Mouse (Mus musculus) myocyte (in vitro differentiated cells): ENCODE measurements at regions not wholly inside any gene's neighbourhood (a gene's known extent, or its start where the extent isn't known, plus 50 kb on each side); places are given as distances from the start of the nearest gene placed in this dataset.

ENCODE experiments used
- H3K27me3 ChIP-seq: one replicate; pipeline ENCODE4 v1.6.1; 2011; ENCODE audit not compliant: control insufficient read depth, insufficient read depth, insufficient read length
- H3K36me3 ChIP-seq: one replicate; pipeline ENCODE4 v1.6.1; 2011; ENCODE audit not compliant: control insufficient read depth, insufficient read depth
- H3K4me2 ChIP-seq: one replicate; pipeline ENCODE4 v1.6.1; 2011; ENCODE audit warnings: low read depth, control low read depth
- H3K4me3 ChIP-seq: one replicate; pipeline ENCODE4 v1.5.1; 2011; ENCODE audit warnings: mild to moderate bottlenecking, control low read depth, moderate library complexity
- H3K79me2 ChIP-seq: one replicate; pipeline ENCODE4 v1.6.1; 2011; ENCODE audit not compliant: control insufficient read depth, insufficient read depth
- H3ac ChIP-seq: one replicate; pipeline ENCODE4 v1.6.1; 2011; ENCODE audit not compliant: control insufficient read depth, insufficient read length
- CEBPB ChIP-seq: IDR thresholded peaks from 2 replicates; pipeline ENCODE4 v1.6.1; 2011; ENCODE audit warnings: mild to moderate bottlenecking, moderate library complexity; ENCODE audit not compliant: poor library complexity, insufficient read depth, severe bottlenecking
- E2F4 ChIP-seq: IDR thresholded peaks from one replicate; pipeline ENCODE4 v1.6.1; 2011; ENCODE audit warnings: mild to moderate bottlenecking, control low read depth, moderate library complexity; ENCODE audit not compliant: insufficient read depth
- MAX ChIP-seq: IDR thresholded peaks from one replicate; pipeline ENCODE4 v1.6.1; 2011; ENCODE audit warnings: low read depth, mild to moderate bottlenecking, control low read depth
- MYOD1 ChIP-seq, 3 experiments: IDR thresholded peaks; one replicate each; pipeline ENCODE4 v1.6.1; 2011; ENCODE audit warnings: control low read depth in 2 of 3, low read depth in 2 of 3, mild to moderate bottlenecking in 2 of 3, moderate library complexity in 1 of 3; ENCODE audit not compliant: insufficient read length in 2 of 3, control insufficient read depth in 1 of 3
- MYOG ChIP-seq, 3 experiments: IDR thresholded peaks; one replicate each; pipeline ENCODE4 v1.6.1; 2011; ENCODE audit warnings: control low read depth in 2 of 3, low read depth in 2 of 3, mild to moderate bottlenecking in 2 of 3; ENCODE audit not compliant: insufficient read length in 2 of 3, control insufficient read depth in 1 of 3, insufficient read depth in 1 of 3
- POLR2A ChIP-seq: IDR thresholded peaks from one replicate; pipeline ENCODE4 v1.6.1; 2011; ENCODE audit warnings: low read depth, mild to moderate bottlenecking, control low read depth, moderate library complexity; ENCODE audit not compliant: insufficient read length
- POLR2AphosphoS2 ChIP-seq: IDR thresholded peaks from one replicate; pipeline ENCODE4 v1.6.1; 2011; ENCODE audit warnings: low read depth, control low read depth; ENCODE audit not compliant: insufficient read length
- REST ChIP-seq: IDR thresholded peaks from one replicate; pipeline ENCODE4 v1.6.1; 2011; ENCODE audit warnings: mild to moderate bottlenecking, control low read depth, moderate library complexity; ENCODE audit not compliant: insufficient read depth, insufficient read length
- SRF ChIP-seq: IDR thresholded peaks from one replicate; pipeline ENCODE4 v1.6.1; 2011; ENCODE audit warnings: low read depth; ENCODE audit not compliant: control insufficient read depth, insufficient read length
- TCF12 ChIP-seq: IDR thresholded peaks from one replicate; pipeline ENCODE4 v1.6.1; 2011; ENCODE audit warnings: mild to moderate bottlenecking, control low read depth; ENCODE audit not compliant: poor library complexity, insufficient read depth, severe bottlenecking
- TCF3 ChIP-seq: IDR thresholded peaks from one replicate; pipeline ENCODE4 v1.6.1; 2011; ENCODE audit warnings: low read depth, control low read depth; ENCODE audit not compliant: insufficient read length
- USF1 ChIP-seq: IDR thresholded peaks from one replicate; pipeline ENCODE4 v1.6.1; 2011; ENCODE audit warnings: low read depth, mild to moderate bottlenecking, control low read depth, moderate library complexity

GRCm38 (mm10) chr13:44158364-44158763 is 373.8 kb downstream of the Cd83 start:
- H3K4me2 ChIP-seq, result no peak overlapping the region
- no peak overlapping the region for H3ac ChIP-seq
- H3K36me3 ChIP-seq, result no peaks in the 10 kb centered on the region
- H3K27me3 ChIP-seq, result no peaks in the 10 kb centered on the region
- no peak overlapping the region for H3K4me3 ChIP-seq
- no peaks in the 10 kb centered on the region for H3K79me2 ChIP-seq
- no peak for TF ChIP-seq POLR2A
- no peak for TF ChIP-seq MAX
- no peak for TF ChIP-seq USF1
- no peak for TF ChIP-seq REST
- TF ChIP-seq SRF, result no peak
- TF ChIP-seq TCF12, result no peak
- TF ChIP-seq E2F4, result no peak
- TF ChIP-seq MYOD1 (IDR thresholded peaks at IDR 0.05; ENCODE audit: control insufficient read depth in 1 of 3, insufficient read length in 2 of 3, low read depth in 2 of 3), result no peak
- no peak for TF ChIP-seq POLR2AphosphoS2
- no peak for TF ChIP-seq CEBPB
- TF ChIP-seq TCF3, result no peak
- no peak for TF ChIP-seq MYOG (IDR thresholded peaks at IDR 0.05; ENCODE audit: control insufficient read depth in 1 of 3, insufficient read depth in 1 of 3, insufficient read length in 2 of 3, low read depth in 2 of 3)

GRCm38 (mm10) chr13:44159346-44159745 is 374.8 kb downstream of the Cd83 start:
- no peak overlapping the region for H3ac ChIP-seq
- no peak for TF ChIP-seq REST
- TF ChIP-seq SRF, result no peak
- no peak for TF ChIP-seq USF1
- no peak for TF ChIP-seq TCF3
- TF ChIP-seq TCF12, result no peak
- no peak for TF ChIP-seq MAX
- no peak overlapping the region for H3K4me2 ChIP-seq
- no peaks in the 10 kb centered on the region for H3K36me3 ChIP-seq
- no peak overlapping the region for H3K4me3 ChIP-seq
- H3K27me3 ChIP-seq, result no peaks in the 10 kb centered on the region
- H3K79me2 ChIP-seq, result no peaks in the 10 kb centered on the region

- no peak overlapping the region for H3K4me2 ChIP-seq
- H3K4me3 ChIP-seq, result no peak overlapping the region
- H3ac ChIP-seq, result no peak overlapping the region
- TF ChIP-seq SRF (no peak), REST (no peak), POLR2A (no peak), USF1 (no peak), CEBPB (no peak)
- no peaks in the 10 kb centered on the region for H3K79me2 ChIP-seq
- no peaks in the 10 kb centered on the region for H3K36me3 ChIP-seq
- no peaks in the 10 kb centered on the region for H3K27me3 ChIP-seq
Observed at GRCm38 (mm10) chr13:44164746-44165145, 380.2 kb downstream of the Cd83 start.

GRCm38 (mm10) chr13:44167186-44167585 is 382.6 kb downstream of the Cd83 start:
- Histone ChIP-seq H3K27me3 (no peaks in the 10 kb centered on the region), H3K79me2 (no peaks in the 10 kb centered on the region), H3K4me3 (no peak overlapping the region), H3ac (no peak overlapping the region), H3K4me2 (peak overlapping the region; percentile 50), H3K36me3 (no peaks in the 10 kb centered on the region)
- TF ChIP-seq MYOG (IDR thresholded peaks at IDR 0.05; ENCODE audit: control insufficient read depth in 1 of 3, insufficient read depth in 1 of 3, insufficient read length in 2 of 3, low read depth in 2 of 3) (peak in 2 of 3 experiments; percentile 26 to 76), POLR2A (no peak), E2F4 (no peak), MAX (no peak), MYOD1 (IDR thresholded peaks at IDR 0.05; ENCODE audit: control insufficient read depth in 1 of 3, insufficient read length in 2 of 3, low read depth in 2 of 3) (peak in 2 of 3 experiments; percentile 67 to 78)

- H3ac ChIP-seq, result no peak overlapping the region
- H3K4me3 ChIP-seq, result no peak overlapping the region
- H3K27me3 ChIP-seq, result no peaks in the 10 kb centered on the region
- H3K79me2 ChIP-seq, result no peaks in the 10 kb centered on the region
- no peaks in the 10 kb centered on the region for H3K36me3 ChIP-seq
- no peak overlapping the region for H3K4me2 ChIP-seq
- TF ChIP-seq CEBPB (no peak), TCF3 (no peak), POLR2A (no peak), MYOD1 (IDR thresholded peaks at IDR 0.05; ENCODE audit: control insufficient read depth in 1 of 3, insufficient read length in 2 of 3, low read depth in 2 of 3) (no peak), REST (no peak), TCF12 (no peak), POLR2AphosphoS2 (no peak), USF1 (no peak), MAX (no peak), E2F4 (no peak), MYOG (IDR thresholded peaks at IDR 0.05; ENCODE audit: control insufficient read depth in 1 of 3, insufficient read depth in 1 of 3, insufficient read length in 2 of 3, low read depth in 2 of 3) (no peak), SRF (no peak)
Observed at GRCm38 (mm10) chr13:44168186-44168585, 383.6 kb downstream of the Cd83 start.
